Mouse (Mus musculus): ENCODE measurements around the gene Hist1h4f. TPM values are rescaled to one million over a fixed set of nuclear protein-coding genes. Genes with fewer than 3 reads are reported as not detected.

Gene Hist1h4f
- polyA plus RNA-seq, 1 experiment from 2014 or later = 0.46 TPM

GRCm38 (mm10) chr13:23516822-23517602, 34.4 kb downstream of the Hist1h4f start:
- H3K27me3 ChIP-seq (replicated peaks; ENCODE audit: control insufficient read depth, insufficient read depth, low read length) = no peaks in the 10 kb centered on the region
- peak overlapping the region; percentile 52 for H3K4me3 ChIP-seq (ENCODE audit: low read depth, low read length)
- ATAC-seq = peak; percentile 62
- TF ChIP-seq CTCF (IDR thresholded peaks at IDR 0.05; ENCODE audit: low read depth) = no peak
- peak overlapping the region; percentile 24; the same call in 1 of the 2 replicates for H3K27ac ChIP-seq (ENCODE audit: low read depth, low read length)
- H3K4me1 ChIP-seq (replicated peaks; ENCODE audit: control insufficient read depth, insufficient read depth, low read length) = no peaks in the 10 kb centered on the region
- H3K4me2 ChIP-seq (replicated peaks; ENCODE audit: low read depth) = peak overlapping the region; percentile 71
- no peaks in the 10 kb centered on the region for H3K36me3 ChIP-seq (ENCODE audit: control insufficient read depth, insufficient read depth)
- H3K9me3 ChIP-seq (ENCODE audit: control insufficient read depth) = no peaks in the 10 kb centered on the region
- H3K9ac ChIP-seq (ENCODE audit: low read depth, low read length) = 0 out of 2 replicates have a peak overlapping the region, but pooled peaks have one; percentile 2
- WGBS = under 1% methylated on average over 19 of the region's 19 CpGs

- no peaks in the 10 kb centered on the region for H3K4me1 ChIP-seq (replicated peaks; ENCODE audit: control insufficient read depth, insufficient read depth, low read length)
- no peaks in the 10 kb centered on the region for H3K36me3 ChIP-seq (ENCODE audit: control insufficient read depth, insufficient read depth)
- ATAC-seq = no peak
- TF ChIP-seq CTCF (IDR thresholded peaks at IDR 0.05; ENCODE audit: low read depth) = no peak
- H3K4me2 ChIP-seq (replicated peaks; ENCODE audit: low read depth) = peak overlapping the region; percentile 71
- H3K4me3 ChIP-seq (ENCODE audit: low read depth, low read length) = peak overlapping the region; percentile 52; the same call in 1 of the 2 replicates
- no peak overlapping the region for H3K27ac ChIP-seq (ENCODE audit: low read depth, low read length)
- WGBS = 51% methylated on average over 15 of the region's 15 CpGs
- no peaks in the 10 kb centered on the region for H3K27me3 ChIP-seq (replicated peaks; ENCODE audit: control insufficient read depth, insufficient read depth, low read length)
- no peaks in the 10 kb centered on the region for H3K9me3 ChIP-seq (ENCODE audit: control insufficient read depth)
- no peak overlapping the region for H3K9ac ChIP-seq (ENCODE audit: low read depth, low read length)
Observed at GRCm38 (mm10) chr13:23515826-23516620, 35.4 kb downstream of the Hist1h4f start.

GRCm38 (mm10) chr13:23515281-23515680, 36.2 kb downstream of the Hist1h4f start:
- 77% methylated on average over 5 of the region's 5 CpGs for WGBS
- no peaks in the 10 kb centered on the region for H3K4me1 ChIP-seq (replicated peaks; ENCODE audit: control insufficient read depth, insufficient read depth, low read length)
- no peak overlapping the region for H3K4me2 ChIP-seq (replicated peaks; ENCODE audit: low read depth)
- H3K4me3 ChIP-seq (ENCODE audit: low read depth, low read length) = no peak overlapping the region
- H3K9ac ChIP-seq (ENCODE audit: low read depth, low read length) = no peak overlapping the region
- H3K27ac ChIP-seq (ENCODE audit: low read depth, low read length) = no peak overlapping the region
- H3K9me3 ChIP-seq (ENCODE audit: control insufficient read depth) = no peaks in the 10 kb centered on the region
- no peak for ATAC-seq
- H3K27me3 ChIP-seq (replicated peaks; ENCODE audit: control insufficient read depth, insufficient read depth, low read length) = no peaks in the 10 kb centered on the region
- H3K36me3 ChIP-seq (ENCODE audit: control insufficient read depth, insufficient read depth) = no peaks in the 10 kb centered on the region
- no peak for TF ChIP-seq CTCF (IDR thresholded peaks at IDR 0.05; ENCODE audit: low read depth)

GRCm38 (mm10) chr13:23513517-23513916, 37.9 kb downstream of the Hist1h4f start:
- H3K9ac ChIP-seq (ENCODE audit: low read depth, low read length) = no peak overlapping the region
- 67% methylated on average over 1 of the region's 1 CpGs for WGBS
- H3K27ac ChIP-seq (ENCODE audit: low read depth, low read length) = no peak overlapping the region
- H3K4me3 ChIP-seq (ENCODE audit: low read depth, low read length) = no peak overlapping the region
- no peaks in the 10 kb centered on the region for H3K4me1 ChIP-seq (replicated peaks; ENCODE audit: control insufficient read depth, insufficient read depth, low read length)
- H3K36me3 ChIP-seq (ENCODE audit: control insufficient read depth, insufficient read depth) = no peaks in the 10 kb centered on the region
- no peak for TF ChIP-seq CTCF (IDR thresholded peaks at IDR 0.05; ENCODE audit: low read depth)
- no peaks in the 10 kb centered on the region for H3K9me3 ChIP-seq (ENCODE audit: control insufficient read depth)
- no peaks in the 10 kb centered on the region for H3K27me3 ChIP-seq (replicated peaks; ENCODE audit: control insufficient read depth, insufficient read depth, low read length)
- ATAC-seq = no peak
- no peak overlapping the region for H3K4me2 ChIP-seq (replicated peaks; ENCODE audit: low read depth)

GRCm38 (mm10) chr13:23510127-23510526, 41.3 kb downstream of the Hist1h4f start:
- TF ChIP-seq CTCF (IDR thresholded peaks at IDR 0.05; ENCODE audit: low read depth) = no peak
- Histone ChIP-seq H3K27ac (ENCODE audit: low read depth, low read length) (no peak overlapping the region), H3K36me3 (ENCODE audit: control insufficient read depth, insufficient read depth) (no peaks in the 10 kb centered on the region), H3K27me3 (replicated peaks; ENCODE audit: control insufficient read depth, insufficient read depth, low read length) (no peaks in the 10 kb centered on the region), H3K4me1 (replicated peaks; ENCODE audit: control insufficient read depth, insufficient read depth, low read length) (0 out of 2 replicates have a peak, but pooled peaks cover 5% of the 10 kb centered on the region), H3K4me2 (replicated peaks; ENCODE audit: low read depth) (peak overlapping the region; percentile 32), H3K9me3 (ENCODE audit: control insufficient read depth) (no peaks in the 10 kb centered on the region), H3K9ac (ENCODE audit: low read depth, low read length) (no peak overlapping the region), H3K4me3 (ENCODE audit: low read depth, low read length) (no peak overlapping the region)
- ATAC-seq = peak; percentile 61; the same call in 1 of the 2 replicates
- 32% methylated on average over 1 of the region's 1 CpGs for WGBS

GRCm38 (mm10) chr13:23506819-23507515, 44.5 kb downstream of the Hist1h4f start:
- TF ChIP-seq CTCF (IDR thresholded peaks at IDR 0.05; ENCODE audit: low read depth) = no peak
- H3K4me2 ChIP-seq (replicated peaks; ENCODE audit: low read depth) = no peak overlapping the region

More at GRCm38 (mm10) chr13:23506819-23507515, 44.5 kb downstream of the Hist1h4f start:
- Histone ChIP-seq H3K36me3 (ENCODE audit: control insufficient read depth, insufficient read depth) (no peaks in the 10 kb centered on the region), H3K4me3 (ENCODE audit: low read depth, low read length) (no peak overlapping the region), H3K9ac (ENCODE audit: low read depth, low read length) (no peak overlapping the region), H3K27ac (ENCODE audit: low read depth, low read length) (no peak overlapping the region), H3K9me3 (ENCODE audit: control insufficient read depth) (no peaks in the 10 kb centered on the region), H3K27me3 (replicated peaks; ENCODE audit: control insufficient read depth, insufficient read depth, low read length) (no peaks in the 10 kb centered on the region), H3K4me1 (replicated peaks; ENCODE audit: control insufficient read depth, insufficient read depth, low read length) (0 out of 2 replicates have a peak, but pooled peaks cover 5% of the 10 kb centered on the region)
- no peak for ATAC-seq
- WGBS = 46% methylated on average over 14 of the region's 14 CpGs
